Mouse (Mus musculus): ENCODE data around the gene Kcnk7. TPM values are rescaled to one million over a fixed set of nuclear protein-coding genes. Genes with fewer than 3 reads are reported as not detected.
"Not testable (repeated sequence)": the region's sequence is repeated elsewhere in the genome, so short reads cannot be mapped to it uniquely, and the experiment has no call there.

The Kcnk7 gene
- not detected for total RNA-seq (2021)

- no peak for DNase-seq (ENCODE audit: extremely low spot score in 1 of 2, low spot score in 2 of 2)
- intact Hi-C loops (cut with DNase I) = no loop called here
Observed at GRCm38 (mm10) chr19:5704163-5704800, at the start of gene Kcnk7. Gene Kcnk7, plus strand, starts transcription at chr19:5704367.

GRCm38 (mm10) chr19:5654720-5655298 lies 49.4 kb upstream of the Kcnk7 start:
- DNase-seq (ENCODE audit: extremely low spot score in 1 of 2, low spot score in 2 of 2) = no peak
- intact Hi-C loops (cut with DNase I) = no loop called here

- DNase-seq (ENCODE audit: extremely low spot score in 1 of 2, low spot score in 2 of 2) = peak in 1 of 2 experiments; percentile 80
Observed at GRCm38 (mm10) chr19:5660942-5661751, 43.0 kb upstream of the Kcnk7 start.

GRCm38 (mm10) chr19:5662310-5662709 lies 41.9 kb upstream of the Kcnk7 start:
- DNase-seq (ENCODE audit: extremely low spot score in 1 of 2, low spot score in 2 of 2) = no peak
- intact Hi-C loops (cut with DNase I) = no loop called here

More at GRCm38 (mm10) chr19:5660942-5661751, 43.0 kb upstream of the Kcnk7 start:
- intact Hi-C loops (cut with DNase I) = no loop called here

- intact Hi-C loops (cut with DNase I) = no loop called here
- DNase-seq (ENCODE audit: extremely low spot score in 1 of 2, low spot score in 2 of 2) = peak; percentile 57 to 95
Observed at GRCm38 (mm10) chr19:5662981-5663913, 40.9 kb upstream of the Kcnk7 start, which contains the start of gene Sipa1. Gene Sipa1, minus strand, starts transcription at chr19:5663707.

GRCm38 (mm10) chr19:5664669-5665257 lies 39.4 kb upstream of the Kcnk7 start:
- DNase-seq (ENCODE audit: extremely low spot score in 1 of 2, low spot score in 2 of 2) = no peak
- intact Hi-C loops (cut with DNase I) = no loop called here

GRCm38 (mm10) chr19:5665465-5665864 lies 38.7 kb upstream of the Kcnk7 start:
- intact Hi-C loops (cut with DNase I) = no loop called here
- DNase-seq (ENCODE audit: extremely low spot score in 1 of 2, low spot score in 2 of 2) = no peak

GRCm38 (mm10) chr19:5666386-5666785 lies 37.8 kb upstream of the Kcnk7 start:
- intact Hi-C loops (cut with DNase I) = no loop called here
- DNase-seq (ENCODE audit: extremely low spot score in 1 of 2, low spot score in 2 of 2) = no peak

- intact Hi-C loops (cut with DNase I) = no loop called here
- no peak for DNase-seq (ENCODE audit: extremely low spot score in 1 of 2, low spot score in 2 of 2)
Observed at GRCm38 (mm10) chr19:5668372-5668771, 35.8 kb upstream of the Kcnk7 start.

GRCm38 (mm10) chr19:5680432-5680831 lies 23.7 kb upstream of the Kcnk7 start:
- intact Hi-C loops (cut with DNase I) = no loop called here
- no peak for DNase-seq (ENCODE audit: extremely low spot score in 1 of 2, low spot score in 2 of 2)

- peak in 1 of 2 experiments; percentile 25 for DNase-seq (ENCODE audit: extremely low spot score in 1 of 2, low spot score in 2 of 2)
- intact Hi-C loops (cut with DNase I) = no loop called here
Observed at GRCm38 (mm10) chr19:5684236-5684635, 19.9 kb upstream of the Kcnk7 start.

GRCm38 (mm10) chr19:5684985-5685384 lies 19.2 kb upstream of the Kcnk7 start:
- intact Hi-C loops (cut with DNase I) = no loop called here
- peak in 1 of 2 experiments; percentile 35 for DNase-seq (ENCODE audit: extremely low spot score in 1 of 2, low spot score in 2 of 2)

- intact Hi-C loops (cut with DNase I) = no loop called here
- DNase-seq (ENCODE audit: extremely low spot score in 1 of 2, low spot score in 2 of 2) = peak in 1 of 2 experiments; percentile 30
Observed at GRCm38 (mm10) chr19:5685431-5685830, 18.7 kb upstream of the Kcnk7 start.

GRCm38 (mm10) chr19:5685861-5686260 lies 18.3 kb upstream of the Kcnk7 start:
- intact Hi-C loops (cut with DNase I) = no loop called here
- no peak for DNase-seq (ENCODE audit: extremely low spot score in 1 of 2, low spot score in 2 of 2)

- DNase-seq (ENCODE audit: extremely low spot score in 1 of 2, low spot score in 2 of 2) = no peak
- intact Hi-C loops (cut with DNase I) = no loop called here
Observed at GRCm38 (mm10) chr19:5686437-5686836, 17.7 kb upstream of the Kcnk7 start.

GRCm38 (mm10) chr19:5686954-5687353 lies 17.2 kb upstream of the Kcnk7 start:
- intact Hi-C loops (cut with DNase I); DNase-seq (ENCODE audit: extremely low spot score in 1 of 2, low spot score in 2 of 2): not testable (repeated sequence)

GRCm38 (mm10) chr19:5687738-5688137 lies 16.4 kb upstream of the Kcnk7 start:
- intact Hi-C loops (cut with DNase I) = no loop called here
- no peak for DNase-seq (ENCODE audit: extremely low spot score in 1 of 2, low spot score in 2 of 2)
